Mouse (Mus musculus) large intestine, adult 2 months (tissue): Measurements from ENCODE around the gene Lypd5. TPM values are rescaled to one million over a fixed set of nuclear protein-coding genes. Genes with fewer than 3 reads are reported as not detected.

Experiments
- DNase-seq: peaks from one replicate; pipeline ENCODE4 v3.0.0-alpha.2; 2012; ENCODE audit warnings: low read depth, low spot score
- WGBS: fragments of 180-500 bp; shearing (Covaris S2); methylation state at CpG from one replicate; pipeline ENCODE4 v1.1.7; 2018; 5-methylcytosine and 5-hydroxymethylcytosine counted together
- polyA plus RNA-seq: library from polyadenylated mRNA; depleted of rRNA; stranded (reverse); fragments of >200 nt; gene quantifications from 2 replicates; pipeline ENCODE4 v1.2.3, GENCODE M21; 2012

Gene Lypd5
- polyA plus RNA-seq, 1 experiment, result 0.04 TPM

GRCm38 (mm10) chr7:24377091-24377865 lies 28.3 kb downstream of the Lypd5 start:
- 36% methylated on average over 49 of the region's 49 CpGs for WGBS
- DNase-seq, result no peak

GRCm38 (mm10) chr7:24378049-24378701 lies 29.2 kb downstream of the Lypd5 start:
- no peak for DNase-seq
- 71% methylated on average over 10 of the region's 10 CpGs for WGBS

GRCm38 (mm10) chr7:24379934-24380333 lies 30.9 kb downstream of the Lypd5 start:
- WGBS, result 63% methylated on average over 7 of the region's 7 CpGs
- DNase-seq, result no peak

GRCm38 (mm10) chr7:24380370-24380769 lies 31.4 kb downstream of the Lypd5 start:
- 52% methylated on average over 2 of the region's 2 CpGs for WGBS

GRCm38 (mm10) chr7:24382730-24383372 lies 33.9 kb downstream of the Lypd5 start:
- 35% methylated on average over 16 of the region's 16 CpGs for WGBS
- no peak for DNase-seq

More at GRCm38 (mm10) chr7:24380370-24380769, 31.4 kb downstream of the Lypd5 start:
- DNase-seq, result no peak

- DNase-seq, result no peak
- WGBS, result 77% methylated on average over 6 of the region's 6 CpGs
Measured at GRCm38 (mm10) chr7:24384070-24384469, 35.1 kb downstream of the Lypd5 start.

GRCm38 (mm10) chr7:24384827-24385226 lies 35.8 kb downstream of the Lypd5 start:
- DNase-seq, result no peak
- WGBS, result 16% methylated on average over 11 of the region's 11 CpGs

- 60% methylated on average over 10 of the region's 10 CpGs for WGBS
Measured at GRCm38 (mm10) chr7:24387059-24387556, 38.1 kb downstream of the Lypd5 start.

GRCm38 (mm10) chr7:24389516-24390187 lies 40.7 kb downstream of the Lypd5 start:
- WGBS, result 68% methylated on average over 13 of the region's 13 CpGs
- no peak for DNase-seq

More at GRCm38 (mm10) chr7:24387059-24387556, 38.1 kb downstream of the Lypd5 start:
- DNase-seq, result no peak

- 59% methylated on average over 7 of the region's 7 CpGs for WGBS
Measured at GRCm38 (mm10) chr7:24390512-24390911, 41.5 kb downstream of the Lypd5 start.

GRCm38 (mm10) chr7:24391077-24391476 lies 42.1 kb downstream of the Lypd5 start:
- 9% methylated on average over 5 of the region's 5 CpGs for WGBS
- no peak for DNase-seq

More at GRCm38 (mm10) chr7:24390512-24390911, 41.5 kb downstream of the Lypd5 start:
- no peak for DNase-seq

- no peak for DNase-seq
- 61% methylated on average over 2 of the region's 2 CpGs for WGBS
Measured at GRCm38 (mm10) chr7:24391687-24392086, 42.7 kb downstream of the Lypd5 start.

- DNase-seq, result no peak
- 88% methylated on average over 3 of the region's 3 CpGs for WGBS
Measured at GRCm38 (mm10) chr7:24394054-24394453, 45.1 kb downstream of the Lypd5 start.

- DNase-seq, result no peak
- WGBS, result 54% methylated on average over 15 of the region's 15 CpGs
Measured at GRCm38 (mm10) chr7:24394475-24395161, 45.6 kb downstream of the Lypd5 start.

- no peak for DNase-seq
- 75% methylated on average over 11 of the region's 11 CpGs for WGBS
Measured at GRCm38 (mm10) chr7:24396832-24397231, 47.8 kb downstream of the Lypd5 start.

GRCm38 (mm10) chr7:24398364-24398913 lies 49.4 kb downstream of the Lypd5 start:
- WGBS, result 97% methylated on average over 8 of the region's 8 CpGs
- no peak for DNase-seq

GRCm38 (mm10) chr7:24399256-24400081 lies 50.5 kb downstream of the Lypd5 start, which contains the start of gene Smg9:
Smg9 (plus strand) TSS chr7:24399619.
- peak; percentile 95 for DNase-seq
- 2% methylated on average over 66 of the region's 66 CpGs for WGBS

GRCm38 (mm10) chr7:24400082-24400452 lies 51.1 kb downstream of the Lypd5 start:
- 3% methylated on average over 3 of the region's 3 CpGs for WGBS
- no peak for DNase-seq
